Mouse (Mus musculus): ENCODE measurements around the gene Cdh4.

The Cdh4 gene

DNA sequence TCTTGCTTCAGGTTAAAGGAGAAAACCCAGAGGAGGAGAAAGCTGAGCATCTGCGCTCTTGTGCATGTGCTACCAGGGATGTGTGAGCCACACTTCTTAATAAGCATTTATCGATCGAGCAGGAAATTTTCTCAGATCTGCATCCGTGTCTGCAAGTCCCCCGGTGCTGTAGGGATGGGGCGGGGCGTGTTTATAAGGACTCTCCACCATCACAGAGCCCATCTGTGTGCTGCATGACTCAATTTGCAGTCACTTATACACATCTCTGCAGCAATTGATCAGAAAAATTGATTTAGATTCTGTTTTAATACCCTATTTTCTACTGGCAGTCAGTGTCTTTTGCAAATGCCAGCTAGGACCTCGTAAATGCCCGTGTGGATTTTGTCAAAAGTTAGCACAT, 311.6 kb downstream of the Cdh4 start:
- DNase-seq, result no peak

- no peak for DNase-seq
Observed at GRCm38 (mm10) chr2:179754776-179755175, 312.5 kb downstream of the Cdh4 start.

GRCm38 (mm10) chr2:179761718-179762441, 319.6 kb downstream of the Cdh4 start:
- DNase-seq, result no peak

DNA sequence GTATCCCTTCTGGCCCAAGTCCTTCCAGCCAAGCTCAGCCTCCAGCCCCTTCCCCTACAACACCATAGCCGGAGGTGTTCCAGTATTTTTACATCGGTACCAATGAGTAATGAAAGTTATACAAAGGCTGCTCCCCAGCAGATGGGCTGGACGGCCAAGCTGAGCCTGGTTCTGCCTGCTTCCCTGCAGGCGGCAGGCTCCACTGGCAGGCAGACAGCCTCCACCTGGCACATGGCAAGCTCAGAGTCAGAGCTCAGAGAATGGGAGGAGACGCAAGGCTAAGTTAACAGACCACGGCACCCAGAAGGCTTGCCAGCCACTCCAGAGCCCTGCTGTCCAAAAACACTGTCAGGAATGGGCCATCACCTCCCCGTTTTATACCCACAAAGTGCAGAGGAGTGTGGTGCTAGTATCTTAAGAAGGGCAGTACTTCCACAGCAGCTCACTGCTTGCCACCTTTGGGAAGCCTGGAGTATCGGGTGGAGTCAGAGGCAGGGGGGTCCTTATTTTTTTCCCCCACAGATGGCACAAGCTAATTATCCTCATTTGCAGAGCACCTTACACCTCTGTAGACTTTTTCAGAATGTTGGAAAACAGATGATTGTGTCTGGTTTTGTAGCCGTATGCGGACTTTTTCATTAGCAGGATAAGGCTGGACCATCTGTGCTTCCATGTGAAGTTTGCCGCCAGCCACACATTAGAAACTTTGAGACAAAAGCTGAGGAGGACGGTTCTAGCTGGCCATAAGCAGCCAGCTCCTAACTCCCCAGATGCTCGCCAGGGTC, 320.5 kb downstream of the Cdh4 start:
- no peak for DNase-seq

GRCm38 (mm10) chr2:179764460-179764859, 322.2 kb downstream of the Cdh4 start:
- DNase-seq, result no peak

GRCm38 (mm10) chr2:179766664-179767526, 324.7 kb downstream of the Cdh4 start:
- DNase-seq, result no peak

- no peak for DNase-seq
Observed at GRCm38 (mm10) chr2:179767527-179767849, 325.3 kb downstream of the Cdh4 start.

- no peak for DNase-seq
Observed at GRCm38 (mm10) chr2:179769137-179769536, 326.9 kb downstream of the Cdh4 start.

GRCm38 (mm10) chr2:179769943-179770342, 327.7 kb downstream of the Cdh4 start:
- no peak for DNase-seq

DNA sequence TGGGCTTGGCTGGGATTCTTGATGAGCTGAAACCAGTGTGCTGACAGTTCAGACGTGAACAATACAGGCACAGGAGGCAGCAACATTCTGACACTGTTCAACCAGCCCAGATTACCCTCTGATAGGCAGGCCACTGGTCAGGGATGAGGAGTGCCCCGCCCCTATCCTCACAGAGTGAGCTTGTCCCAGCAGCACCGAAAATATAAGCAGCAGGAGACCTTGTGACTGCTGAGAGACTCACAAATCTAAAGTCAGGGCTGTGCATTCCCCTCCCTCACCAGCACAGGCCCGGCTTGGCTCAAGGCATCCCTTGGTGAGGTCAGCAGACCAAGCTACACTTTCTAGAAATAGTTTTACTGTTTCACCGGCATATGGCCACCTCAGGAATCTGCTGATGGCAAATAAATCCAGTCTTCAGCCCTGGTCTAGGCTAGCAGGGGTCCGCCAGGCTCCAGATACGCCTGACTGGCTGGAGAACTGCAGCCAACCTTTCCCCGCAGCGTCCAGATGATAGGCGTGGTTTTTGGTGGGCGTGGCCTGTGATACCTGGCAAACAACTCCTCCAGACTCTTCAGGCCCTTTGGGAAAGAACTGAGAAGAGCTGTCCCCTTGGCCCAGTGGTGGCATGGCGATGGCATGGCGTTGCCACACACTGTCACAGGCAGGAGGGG, 332.3 kb downstream of the Cdh4 start:
- no peak for DNase-seq

DNA sequence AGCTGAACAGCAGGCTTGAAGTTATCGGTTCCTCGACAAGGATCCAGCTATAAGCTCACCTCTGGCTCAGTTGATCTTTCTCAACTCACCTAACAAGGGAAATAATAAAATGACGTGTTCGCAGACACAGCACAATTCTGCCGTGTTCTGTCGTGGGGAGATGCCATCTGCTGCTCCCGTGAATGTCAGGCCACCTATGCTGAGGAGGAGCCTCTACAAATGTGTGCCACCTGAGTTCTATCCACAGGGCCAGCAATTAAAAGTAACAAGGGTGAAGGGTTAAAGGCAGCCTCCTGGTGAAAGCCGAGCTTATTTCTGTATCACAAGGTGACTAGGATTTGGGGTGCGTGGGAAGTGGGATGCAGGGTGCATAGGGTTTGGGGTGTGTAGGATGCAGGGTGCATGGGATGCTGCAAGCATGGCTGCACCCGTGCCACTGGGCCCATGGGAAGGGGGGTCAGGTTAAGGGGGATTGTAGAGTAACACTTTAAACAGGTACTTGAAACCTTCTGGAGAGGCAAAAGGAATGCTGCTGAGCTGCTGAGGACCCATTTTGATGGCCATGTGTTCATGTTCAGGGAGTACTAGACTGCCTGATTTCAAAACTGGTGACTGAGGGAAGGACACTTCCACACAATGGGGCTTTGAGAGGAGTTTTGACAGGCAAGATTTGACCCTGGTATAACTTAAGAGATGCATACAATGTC, 333.9 kb downstream of the Cdh4 start:
- DNase-seq, result no peak

DNA sequence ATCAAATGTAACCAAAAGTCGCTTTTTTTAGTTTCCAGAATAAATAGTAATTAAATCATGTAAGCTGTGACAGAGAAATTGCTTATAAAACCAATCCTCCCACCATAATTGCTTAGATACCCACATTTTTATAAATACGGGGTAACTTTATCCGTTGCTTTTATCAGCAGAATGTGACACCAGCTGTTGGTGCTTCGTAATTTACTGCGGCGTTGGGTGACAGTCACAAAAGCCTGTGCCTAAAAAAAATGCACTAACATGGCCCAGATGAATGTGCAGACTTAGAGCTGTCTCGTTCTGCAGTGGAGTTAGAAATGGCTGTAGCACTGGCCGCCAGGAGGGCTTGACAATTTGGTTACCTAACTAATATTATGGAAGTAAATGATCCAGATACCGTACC, 337.0 kb downstream of the Cdh4 start:
- DNase-seq, result no peak

DNA sequence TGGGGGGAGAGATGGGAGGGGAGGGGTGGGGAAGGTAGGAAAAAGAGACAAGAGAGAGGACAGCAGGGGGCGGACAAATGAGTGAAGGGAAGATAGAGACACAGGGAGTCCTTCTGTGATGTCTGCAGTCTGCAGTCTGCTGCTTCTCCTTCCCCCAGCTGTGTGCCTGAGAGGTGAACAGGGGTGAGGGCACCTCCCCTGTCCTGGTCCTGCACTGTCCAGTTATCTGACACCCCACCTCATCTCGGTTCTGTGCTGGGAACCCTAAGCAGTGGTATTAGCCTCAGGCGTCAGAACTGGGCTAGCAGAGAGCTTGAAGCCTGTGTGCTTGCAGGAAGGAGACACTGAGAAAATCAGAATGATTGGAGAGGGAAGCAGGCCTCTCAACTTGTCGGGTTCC, 338.7 kb downstream of the Cdh4 start:
- DNase-seq, result no peak

- DNase-seq, result no peak
Observed at GRCm38 (mm10) chr2:179787256-179787655, 345.0 kb downstream of the Cdh4 start.

DNA sequence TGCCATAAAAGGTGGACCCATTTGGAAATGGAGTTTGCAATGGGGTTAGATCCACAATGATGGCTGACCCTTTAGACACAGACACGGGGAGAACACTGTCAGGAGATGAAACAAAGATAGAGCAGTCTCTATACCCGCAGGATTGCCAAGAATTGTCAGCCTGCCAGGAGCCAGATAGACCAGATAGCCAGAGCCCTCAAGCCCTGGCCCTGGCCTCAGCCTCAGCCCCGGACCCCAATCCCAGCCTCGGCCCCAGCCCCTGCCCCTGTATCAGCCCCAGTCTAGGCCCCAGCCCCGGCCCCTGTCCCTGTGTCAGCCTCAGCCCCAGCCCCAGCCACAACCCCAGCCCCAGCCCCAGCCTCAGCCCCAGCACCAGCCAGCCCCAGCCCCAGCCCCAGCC, 345.6 kb downstream of the Cdh4 start:
- DNase-seq, result no peak

DNA sequence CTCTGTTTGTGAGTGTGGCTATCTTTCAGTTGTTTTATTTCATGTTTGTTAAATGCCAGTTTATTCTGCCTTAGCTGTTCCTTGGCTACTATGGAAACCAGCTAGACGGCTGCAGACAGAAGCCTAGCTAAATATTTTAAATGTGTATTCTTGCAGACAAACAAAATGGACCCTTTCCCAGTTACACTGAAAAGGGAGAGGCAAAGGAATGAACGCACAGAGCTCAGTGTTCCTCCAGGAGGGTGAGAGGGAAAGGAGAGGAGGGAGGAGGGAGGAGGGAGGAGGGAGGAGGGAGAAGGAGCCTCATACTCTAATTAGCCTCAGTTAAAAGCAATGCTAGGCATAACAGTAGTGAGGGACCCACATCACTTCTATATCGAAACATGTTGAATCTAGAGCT, 348.5 kb downstream of the Cdh4 start:
- no peak for DNase-seq

GRCm38 (mm10) chr2:179792426-179793133, 350.3 kb downstream of the Cdh4 start:
- DNase-seq, result no peak

DNA sequence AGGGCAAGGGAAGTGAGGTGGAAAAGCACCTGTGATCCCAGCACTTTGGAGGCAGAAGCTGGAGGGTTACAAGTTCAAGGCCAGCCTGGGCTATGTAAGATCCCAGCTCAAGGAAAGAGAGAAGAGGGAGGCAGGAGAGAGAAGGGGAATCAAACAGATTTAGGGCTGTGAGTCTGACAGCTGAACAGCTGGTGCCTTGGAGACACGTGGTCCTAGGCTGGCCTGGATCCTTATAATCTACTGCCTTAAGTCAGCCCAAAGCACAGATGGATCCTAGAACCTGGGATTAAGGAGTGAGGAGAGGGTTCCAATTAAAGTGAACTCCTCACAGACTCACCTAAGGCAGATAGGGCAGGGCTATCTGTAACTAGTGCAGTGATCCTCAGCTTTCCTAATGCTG, 352.1 kb downstream of the Cdh4 start:
- DNase-seq, result no peak

DNA sequence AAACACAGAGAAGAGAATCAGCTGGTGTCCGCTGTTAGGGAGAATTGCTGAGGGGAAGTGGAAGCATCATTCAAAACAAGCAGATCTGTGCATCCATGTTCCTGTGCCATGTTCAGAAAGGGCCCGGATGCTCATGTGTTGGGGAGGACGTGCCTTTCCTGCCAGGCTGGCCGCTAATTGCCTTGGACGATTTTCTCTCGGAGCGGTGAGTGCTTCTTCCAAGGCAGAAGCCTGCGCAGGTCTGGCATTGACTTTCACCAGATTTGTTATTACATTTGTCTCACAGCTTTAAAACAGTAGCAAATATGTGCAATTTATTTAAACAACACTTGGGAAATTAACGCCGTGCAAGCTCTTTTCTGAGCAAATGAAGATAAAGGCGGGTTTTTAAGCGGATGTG, 353.2 kb downstream of the Cdh4 start:
- no peak for DNase-seq

- DNase-seq, result no peak
Observed at GRCm38 (mm10) chr2:179799906-179800532, 357.8 kb downstream of the Cdh4 start.

DNA sequence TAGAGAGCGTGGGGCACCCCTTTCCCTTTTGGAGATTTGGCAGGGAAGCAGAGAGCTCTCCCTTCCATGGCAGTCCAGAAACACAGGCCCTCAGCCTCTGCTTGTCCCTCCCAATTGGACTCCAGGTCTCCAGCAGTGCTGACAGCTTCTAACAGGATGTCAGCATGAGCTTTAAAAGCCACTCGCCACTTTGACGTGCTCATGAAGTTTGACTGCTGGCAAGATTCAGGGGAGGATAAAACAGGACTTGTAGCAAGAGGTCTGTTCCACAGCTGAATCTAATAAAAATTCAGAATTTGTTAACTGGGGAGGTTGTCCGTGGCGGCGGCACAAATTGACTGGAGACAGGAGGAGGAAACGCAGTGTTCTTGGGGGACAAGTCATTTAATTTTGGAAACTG, 358.8 kb downstream of the Cdh4 start:
- no peak for DNase-seq
